Mouse (Mus musculus): ENCODE measurements around the gene Ago4.

GRCm38 (mm10) chr4:126579077-126579476, 45.8 kb upstream of the Ago4 start:
- TF ChIP-seq POLR2A (IDR thresholded peaks at IDR 0.05; ENCODE audit: extremely low read depth, insufficient read depth, low read length) (no peak), CTCF (IDR thresholded peaks at IDR 0.05; ENCODE audit: low read depth, low read length) (no peak)
